Mouse (Mus musculus): ENCODE results near the gene Apoc1. TPM values are rescaled to one million over a fixed set of nuclear protein-coding genes. Genes with fewer than 3 reads are reported as not detected.

Apoc1 gene
- polyA plus RNA-seq, 1 experiment from 2014 or later = 43.2 TPM

DNA sequence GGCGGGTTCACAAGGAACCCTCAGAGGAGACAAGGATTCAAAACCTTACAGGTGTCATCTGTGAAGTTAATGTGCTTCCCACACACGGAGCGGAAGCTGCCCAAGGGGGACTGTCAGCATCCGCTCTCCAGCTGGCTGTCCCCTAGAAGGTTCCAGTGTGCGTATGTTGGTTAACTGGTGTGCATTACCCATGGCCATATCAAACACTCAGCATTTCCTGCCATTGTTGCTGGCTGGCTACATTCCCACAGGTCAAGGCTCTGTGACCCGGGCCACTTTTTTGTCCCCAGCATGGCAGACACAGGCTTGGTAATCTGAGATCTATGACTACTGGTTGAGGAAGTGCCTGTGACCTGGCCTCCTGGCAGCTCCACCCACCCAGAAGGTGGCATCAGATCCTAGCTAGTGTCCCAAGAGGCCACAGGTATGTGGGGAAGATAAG is 30.3 kb upstream of the Apoc1 start:
- WGBS = 89% methylated on average over 6 of the region's 6 CpGs
- Histone ChIP-seq H3K4me2 (ENCODE audit: low read depth, low read length) (no peak overlapping the region), H3K4me3 (ENCODE audit: low read length) (no peak overlapping the region), H3K4me1 (ENCODE audit: control insufficient read depth, insufficient read depth, low read length) (0 out of 2 replicates have a peak, but pooled peaks cover 4% of the 10 kb centered on the region), H3K36me3 (ENCODE audit: control insufficient read depth, insufficient read depth, low read length) (peaks cover 38% of the 10 kb centered on the region), H3K27ac (ENCODE audit: low read length) (peak overlapping the region; percentile 34), H3K27me3 (replicated peaks; ENCODE audit: control insufficient read depth, insufficient read depth, low read length) (no peaks in the 10 kb centered on the region), H3K9me3 (ENCODE audit: control insufficient read depth, low read length) (peaks cover 15% of the 10 kb centered on the region), H3K9ac (ENCODE audit: low read depth, low read length) (no peak overlapping the region)
- ATAC-seq = peak; percentile 36

DNA sequence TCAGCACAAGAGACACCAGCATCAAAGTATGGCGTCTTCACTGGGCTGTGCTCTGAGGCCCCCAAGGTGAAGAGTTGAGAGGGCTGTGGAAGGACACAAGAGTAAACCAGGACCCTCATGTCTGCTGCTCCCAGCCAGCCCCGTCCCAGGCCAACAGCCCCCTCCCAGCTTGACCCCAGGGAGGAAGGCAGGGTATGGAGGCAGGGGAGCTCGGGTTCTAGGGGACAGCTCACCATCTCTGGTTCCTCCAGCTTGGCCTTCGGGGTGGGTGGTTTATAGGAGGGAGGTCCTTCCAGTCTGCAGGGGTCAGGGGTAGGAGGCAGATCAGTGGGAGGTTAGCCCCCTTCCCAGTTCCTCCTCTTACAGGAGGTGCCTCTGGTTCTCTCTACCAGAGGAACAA is 26.7 kb upstream of the Apoc1 start:
- Histone ChIP-seq H3K9me3 (ENCODE audit: control insufficient read depth, low read length) (peaks cover 15% of the 10 kb centered on the region), H3K4me1 (ENCODE audit: control insufficient read depth, insufficient read depth, low read length) (peaks cover 10% of the 10 kb centered on the region), H3K27me3 (replicated peaks; ENCODE audit: control insufficient read depth, insufficient read depth, low read length) (no peaks in the 10 kb centered on the region), H3K9ac (ENCODE audit: low read depth, low read length) (no peak overlapping the region), H3K36me3 (ENCODE audit: control insufficient read depth, insufficient read depth, low read length) (peaks cover 17% of the 10 kb centered on the region), H3K27ac (ENCODE audit: low read length) (no peak overlapping the region), H3K4me3 (ENCODE audit: low read length) (no peak overlapping the region), H3K4me2 (ENCODE audit: low read depth, low read length) (no peak overlapping the region)
- no peak for ATAC-seq
- WGBS = 90% methylated on average over 4 of the region's 4 CpGs

DNA sequence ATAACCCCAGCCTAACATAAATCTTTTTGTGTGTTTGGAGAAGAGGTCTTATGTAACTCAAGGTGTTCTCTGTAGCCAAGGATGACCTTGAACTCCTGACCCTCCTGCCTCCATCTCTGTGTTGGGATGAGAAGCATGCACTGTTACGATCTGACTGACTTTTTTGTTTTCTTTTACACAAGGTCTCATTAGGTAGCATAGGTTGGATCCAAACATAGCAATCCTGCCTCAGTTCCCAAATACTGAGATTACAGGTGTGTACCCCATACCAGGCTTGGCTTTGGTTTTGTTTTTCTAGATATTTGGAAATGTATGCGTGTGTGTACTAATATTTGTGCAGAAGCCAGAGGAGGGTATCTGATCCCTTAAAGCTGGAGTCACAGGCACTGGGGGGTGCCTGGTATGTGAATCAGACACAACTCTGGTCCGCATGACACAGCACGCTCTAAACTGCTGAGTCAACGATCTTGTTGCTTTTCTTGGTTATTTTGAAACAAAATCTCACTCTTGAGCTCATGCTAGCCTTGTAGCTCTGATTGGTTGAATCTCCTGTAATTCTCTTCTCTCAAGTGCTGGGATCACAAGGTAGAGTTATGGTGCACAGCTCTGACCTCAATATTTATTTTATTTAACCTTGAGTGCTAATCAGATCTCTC is 26.0 kb upstream of the Apoc1 start:
- 88% methylated on average over 5 of the region's 5 CpGs for WGBS
- Histone ChIP-seq H3K27me3 (replicated peaks; ENCODE audit: control insufficient read depth, insufficient read depth, low read length) (no peaks in the 10 kb centered on the region), H3K9ac (ENCODE audit: low read depth, low read length) (no peak overlapping the region), H3K4me2 (ENCODE audit: low read depth, low read length) (no peak overlapping the region), H3K9me3 (ENCODE audit: control insufficient read depth, low read length) (peaks cover 15% of the 10 kb centered on the region), H3K36me3 (ENCODE audit: control insufficient read depth, insufficient read depth, low read length) (peaks cover 22% of the 10 kb centered on the region), H3K27ac (ENCODE audit: low read length) (no peak overlapping the region), H3K4me1 (ENCODE audit: control insufficient read depth, insufficient read depth, low read length) (peaks cover 18% of the 10 kb centered on the region), H3K4me3 (ENCODE audit: low read length) (no peak overlapping the region)
- no peak for ATAC-seq

DNA sequence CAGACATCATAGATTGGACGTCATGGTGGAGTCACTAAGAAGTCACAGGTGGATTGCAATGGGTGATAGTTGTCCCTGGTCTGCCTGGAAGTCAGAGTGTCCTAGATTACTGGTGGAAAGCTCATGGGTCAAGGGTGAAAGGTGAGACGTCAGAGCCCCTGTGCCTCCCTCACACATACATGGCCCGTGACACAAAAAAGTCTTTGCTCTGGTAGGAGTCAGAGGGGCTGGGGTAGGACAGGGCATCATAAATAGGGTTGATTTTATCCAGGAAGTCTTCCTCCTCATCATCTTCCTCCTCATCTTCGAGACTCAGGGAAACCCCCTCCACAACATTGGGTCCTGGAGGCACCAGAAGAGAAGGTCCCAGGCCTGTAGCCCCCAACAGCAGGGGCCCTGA is 24.9 kb upstream of the Apoc1 start:
- peaks cover 15% of the 10 kb centered on the region for H3K9me3 ChIP-seq (ENCODE audit: control insufficient read depth, low read length)
- WGBS = 88% methylated on average over 4 of the region's 4 CpGs
- ATAC-seq = no peak

DNA sequence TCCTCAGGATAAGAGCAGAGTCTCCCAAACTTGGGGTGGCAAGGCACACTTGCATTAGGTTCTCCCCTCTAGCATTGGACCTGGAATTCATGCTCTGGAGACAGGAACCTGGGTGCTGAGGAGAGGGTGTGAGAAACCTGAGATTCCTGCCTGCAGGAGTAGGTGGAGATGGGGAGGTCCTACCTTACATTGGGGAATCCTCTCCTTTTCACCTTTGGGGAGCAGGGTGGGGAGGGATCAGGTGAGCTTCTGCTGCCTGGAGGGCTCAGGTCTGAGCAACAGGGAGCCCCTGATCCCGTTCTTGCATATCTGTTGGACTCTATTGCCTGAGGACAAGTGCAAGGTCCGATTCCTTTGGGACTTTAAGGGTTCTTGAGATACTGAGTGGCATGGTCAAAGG is 24.4 kb upstream of the Apoc1 start:
- Histone ChIP-seq H3K27ac (ENCODE audit: low read length) (0 out of 2 replicates have a peak overlapping the region, but pooled peaks have one; percentile 22), H3K9ac (ENCODE audit: low read depth, low read length) (0 out of 2 replicates have a peak overlapping the region, but pooled peaks have one; percentile 15), H3K4me3 (ENCODE audit: low read length) (peak overlapping the region; percentile 45; the same call in 1 of the 2 replicates), H3K4me2 (ENCODE audit: low read depth, low read length) (peak overlapping the region; percentile 71; the same call in 1 of the 2 replicates), H3K4me1 (ENCODE audit: control insufficient read depth, insufficient read depth, low read length) (peaks cover 18% of the 10 kb centered on the region), H3K36me3 (ENCODE audit: control insufficient read depth, insufficient read depth, low read length) (peaks cover 27% of the 10 kb centered on the region), H3K9me3 (ENCODE audit: control insufficient read depth, low read length) (peaks cover 12% of the 10 kb centered on the region), H3K27me3 (replicated peaks; ENCODE audit: control insufficient read depth, insufficient read depth, low read length) (no peaks in the 10 kb centered on the region)
- WGBS = 86% methylated on average over 2 of the region's 2 CpGs
- ATAC-seq = no peak

More for the DNA sequence above, 24.9 kb upstream of the Apoc1 start:
- H3K27ac ChIP-seq (ENCODE audit: low read length) = no peak overlapping the region
- H3K36me3 ChIP-seq (ENCODE audit: control insufficient read depth, insufficient read depth, low read length) = peaks cover 27% of the 10 kb centered on the region
- H3K4me1 ChIP-seq (ENCODE audit: control insufficient read depth, insufficient read depth, low read length) = peaks cover 18% of the 10 kb centered on the region
- H3K27me3 ChIP-seq (replicated peaks; ENCODE audit: control insufficient read depth, insufficient read depth, low read length) = no peaks in the 10 kb centered on the region
- H3K9ac ChIP-seq (ENCODE audit: low read depth, low read length) = no peak overlapping the region
- H3K4me3 ChIP-seq (ENCODE audit: low read length) = no peak overlapping the region
- no peak overlapping the region for H3K4me2 ChIP-seq (ENCODE audit: low read depth, low read length)

DNA sequence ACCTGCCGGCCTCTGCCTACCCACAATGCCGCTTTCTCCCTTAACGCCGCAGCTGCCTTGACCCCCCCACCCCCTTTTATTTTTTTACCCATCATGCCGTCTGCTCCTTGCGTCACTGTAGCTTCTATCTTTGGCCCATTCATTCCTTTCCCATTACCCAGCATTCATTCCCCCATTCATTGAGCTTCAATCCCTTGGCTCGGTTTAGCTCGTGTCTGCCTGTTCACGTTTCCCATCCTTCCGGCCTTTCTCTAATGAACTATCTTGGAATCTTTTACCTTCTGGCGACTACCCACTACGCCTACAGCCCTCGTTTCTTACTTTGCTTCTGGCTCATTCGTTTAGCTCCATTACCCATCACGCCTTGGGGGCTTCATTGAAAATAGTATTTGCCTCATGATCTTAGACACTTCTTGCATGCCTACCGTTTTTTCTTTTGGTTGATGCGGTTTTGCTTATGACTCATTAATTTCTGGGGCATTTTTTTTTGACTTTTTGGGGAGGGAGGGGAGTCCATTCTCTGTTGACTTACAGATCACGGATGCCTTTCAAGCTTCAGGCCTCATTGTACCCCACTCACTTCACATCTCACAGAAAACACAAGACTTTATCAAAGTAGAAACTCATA is 23.7 kb upstream of the Apoc1 start:
- peaks cover 32% of the 10 kb centered on the region for H3K36me3 ChIP-seq (ENCODE audit: control insufficient read depth, insufficient read depth, low read length)

DNA sequence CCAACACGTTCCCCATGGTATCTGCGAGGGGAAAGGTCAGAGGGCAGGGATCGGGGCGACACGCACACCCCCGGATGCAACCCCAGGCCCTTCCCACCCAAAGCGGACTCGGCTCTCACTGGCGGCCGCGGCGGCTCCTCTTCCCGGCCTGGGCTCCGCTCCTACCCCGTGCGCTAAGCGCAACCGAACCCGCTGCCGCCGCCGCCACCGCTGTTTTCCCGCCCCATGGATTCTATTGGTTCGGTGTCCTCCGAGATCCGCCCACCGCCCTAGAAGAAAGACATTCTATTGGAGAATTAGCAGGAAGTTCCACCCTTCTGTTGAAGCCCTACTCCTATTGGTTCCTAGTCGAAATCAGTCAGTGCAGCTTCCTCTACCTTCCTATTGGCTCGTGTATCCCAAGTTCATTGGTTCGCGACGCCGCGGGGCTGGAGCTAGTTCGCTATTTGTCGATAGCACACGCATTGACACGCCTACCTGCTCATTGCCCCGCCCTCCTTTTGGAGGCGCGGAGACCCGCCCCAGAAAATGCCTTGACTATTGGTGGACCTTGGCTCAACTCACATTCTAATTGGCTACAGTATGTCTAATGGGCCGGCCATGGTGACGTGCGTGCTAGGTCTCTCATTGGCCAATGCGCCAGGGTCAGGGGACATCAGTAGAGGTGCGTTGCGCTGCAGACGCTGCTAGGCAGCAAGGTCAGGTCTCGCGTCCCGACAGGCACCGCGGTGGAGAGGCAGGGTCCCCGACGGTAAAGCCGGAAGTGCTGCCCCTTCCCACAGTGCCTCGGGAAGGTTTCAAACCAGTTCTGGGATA is 23.0 kb upstream of the Apoc1 start, which contains the start of gene Tomm40:
Gene Tomm40, minus strand, starts transcription at position 200 of the 816 bp plus-strand sequence.
- Histone ChIP-seq H3K27ac (ENCODE audit: low read length) (peak within 1 kb of the TSS; percentile 84), H3K9ac (ENCODE audit: low read depth, low read length) (peak within 1 kb of the TSS; percentile 98), H3K9me3 (ENCODE audit: control insufficient read depth, low read length) (no peaks in the 10 kb centered on the region), H3K4me3 (ENCODE audit: low read length) (peak within 1 kb of the TSS; percentile 100), H3K27me3 (replicated peaks; ENCODE audit: control insufficient read depth, insufficient read depth, low read length) (no peaks in the 10 kb centered on the region), H3K36me3 (ENCODE audit: control insufficient read depth, insufficient read depth, low read length) (peaks cover 31% of the 10 kb centered on the region), H3K4me1 (ENCODE audit: control insufficient read depth, insufficient read depth, low read length) (peaks cover 18% of the 10 kb centered on the region), H3K4me2 (ENCODE audit: low read depth, low read length) (peak within 1 kb of the TSS; percentile 71)
- under 1% methylated on average over 58 of the region's 59 CpGs for WGBS
- ATAC-seq = peak; percentile 99

More for the DNA sequence above, 23.7 kb upstream of the Apoc1 start:
- peak overlapping the region; percentile 48 for H3K9ac ChIP-seq (ENCODE audit: low read depth, low read length)
- no peak for ATAC-seq
- H3K27me3 ChIP-seq (replicated peaks; ENCODE audit: control insufficient read depth, insufficient read depth, low read length) = no peaks in the 10 kb centered on the region
- H3K4me1 ChIP-seq (ENCODE audit: control insufficient read depth, insufficient read depth, low read length) = peaks cover 18% of the 10 kb centered on the region
- peaks cover 5% of the 10 kb centered on the region for H3K9me3 ChIP-seq (ENCODE audit: control insufficient read depth, low read length)
- 6% methylated on average over 18 of the region's 18 CpGs for WGBS
- peak overlapping the region; percentile 71 for H3K4me2 ChIP-seq (ENCODE audit: low read depth, low read length)
- peak overlapping the region; percentile 45 for H3K4me3 ChIP-seq (ENCODE audit: low read length)
- peak overlapping the region; percentile 78 for H3K27ac ChIP-seq (ENCODE audit: low read length)

DNA sequence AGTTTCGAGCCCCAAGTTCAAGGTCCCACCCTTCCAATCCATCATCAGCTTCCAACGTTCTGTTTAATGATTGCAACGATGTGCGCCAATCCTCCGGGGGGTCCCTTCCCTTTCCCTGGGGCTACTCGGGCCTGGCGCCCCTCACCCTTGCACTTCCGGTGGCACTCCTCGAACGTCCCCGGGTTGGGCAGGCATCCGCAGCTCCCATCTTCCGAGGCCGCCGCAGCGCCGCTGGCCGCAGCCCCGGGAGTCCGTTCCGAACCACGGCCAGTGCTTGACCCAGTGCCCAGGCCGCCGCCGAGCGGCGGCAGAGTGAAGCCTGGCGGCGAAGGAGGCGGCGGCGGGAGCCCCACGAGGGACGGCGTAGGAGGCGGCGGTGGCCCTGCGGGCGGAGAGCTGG is 22.4 kb upstream of the Apoc1 start:
- peak; percentile 1; the same call in 1 of the 2 replicates for ATAC-seq

DNA sequence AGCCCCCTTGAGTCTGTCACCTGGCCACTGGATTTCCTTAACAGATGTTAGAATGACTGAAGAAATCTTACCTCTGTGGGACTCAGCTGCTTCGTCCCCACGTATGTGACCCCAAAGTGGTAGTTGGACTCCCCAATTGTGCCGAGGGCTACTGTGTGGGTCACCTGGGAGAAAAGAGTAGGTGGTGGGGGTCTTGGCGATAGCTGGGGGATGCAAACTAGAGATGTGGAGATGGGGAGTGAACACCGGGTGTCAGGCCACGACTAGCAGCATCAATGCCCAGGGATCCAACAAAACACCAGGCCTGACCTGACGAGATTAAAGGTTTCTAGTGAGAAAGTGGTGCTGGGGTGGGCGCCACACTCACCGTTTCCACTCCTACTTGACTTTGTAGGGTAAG is 21.1 kb upstream of the Apoc1 start:
- no peak for ATAC-seq
- no peaks in the 10 kb centered on the region for H3K27me3 ChIP-seq (replicated peaks; ENCODE audit: control insufficient read depth, insufficient read depth, low read length)
- peaks cover 18% of the 10 kb centered on the region for H3K4me1 ChIP-seq (ENCODE audit: control insufficient read depth, insufficient read depth, low read length)
- H3K4me3 ChIP-seq (ENCODE audit: low read length) = peak overlapping the region; percentile 100; the same call in 1 of the 2 replicates
- H3K36me3 ChIP-seq (ENCODE audit: control insufficient read depth, insufficient read depth, low read length) = peaks cover 34% of the 10 kb centered on the region
- 87% methylated on average over 9 of the region's 9 CpGs for WGBS
- H3K9ac ChIP-seq (ENCODE audit: low read depth, low read length) = no peak overlapping the region
- H3K27ac ChIP-seq (ENCODE audit: low read length) = no peak overlapping the region
- 0 out of 2 replicates have a peak overlapping the region, but pooled peaks have one; percentile 70 for H3K4me2 ChIP-seq (ENCODE audit: low read depth, low read length)
- H3K9me3 ChIP-seq (ENCODE audit: control insufficient read depth, low read length) = no peaks in the 10 kb centered on the region

More for the DNA sequence above, 22.4 kb upstream of the Apoc1 start:
- H3K4me2 ChIP-seq (ENCODE audit: low read depth, low read length) = peak overlapping the region; percentile 70
- peak overlapping the region; percentile 84 for H3K27ac ChIP-seq (ENCODE audit: low read length)
- WGBS = under 1% methylated on average over 39 of the region's 39 CpGs
- peak overlapping the region; percentile 98 for H3K9ac ChIP-seq (ENCODE audit: low read depth, low read length)
- H3K9me3 ChIP-seq (ENCODE audit: control insufficient read depth, low read length) = no peaks in the 10 kb centered on the region
- peaks cover 35% of the 10 kb centered on the region for H3K36me3 ChIP-seq (ENCODE audit: control insufficient read depth, insufficient read depth, low read length)
- H3K4me1 ChIP-seq (ENCODE audit: control insufficient read depth, insufficient read depth, low read length) = peaks cover 18% of the 10 kb centered on the region
- H3K4me3 ChIP-seq (ENCODE audit: low read length) = peak overlapping the region; percentile 100
- no peaks in the 10 kb centered on the region for H3K27me3 ChIP-seq (replicated peaks; ENCODE audit: control insufficient read depth, insufficient read depth, low read length)
